Mouse (Mus musculus) gastrocnemius, adult 2 months (tissue): ENCODE measurements around the gene Fam129a. TPM values are rescaled to one million over a fixed set of nuclear protein-coding genes. Genes with fewer than 3 reads are reported as not detected.

Experiments
- DNase-seq: peaks from one replicate; pipeline ENCODE4 v3.0.0; 2022
- H3K27ac ChIP-seq: fragments of 200-600 bp; 2 replicates; pipeline ENCODE4 v1.8.1; 2022; ENCODE audit warnings: mild to moderate bottlenecking
- H3K4me3 ChIP-seq: fragments of 200-600 bp; 2 replicates; pipeline ENCODE4 v1.8.1; 2022; ENCODE audit warnings: mild to moderate bottlenecking, moderate library complexity
- CTCF ChIP-seq: fragments of 200-600 bp; IDR thresholded peaks from 2 replicates; pipeline ENCODE4 v1.8.1; 2022; ENCODE audit warnings: antibody characterized with exemption, mild to moderate bottlenecking, moderate library complexity
- intact Hi-C: fragments of 180-260 bp; cut with DNase I; formaldehyde crosslinking; loops from one replicate; pipeline ENCODE4 v1.15.1; 2025
- total RNA-seq, 2 experiments: library from RNA; stranded (reverse); gene quantifications; 2 replicates each; pipeline ENCODE4 v1.2.3; 2021

Gene Fam129a
- total RNA-seq, 2 experiments from 2014 or later = 7.9 to 10.2 TPM

GRCm38 (mm10) chr1:151702816-151703215, 131.8 kb downstream of the Fam129a start:
- DNase-seq = no peak
- peak; percentile 38; the same call in 1 of the 2 replicates for TF ChIP-seq CTCF
- no peak overlapping the region for H3K27ac ChIP-seq
- no peak overlapping the region for H3K4me3 ChIP-seq
- intact Hi-C loops = no loop called here

GRCm38 (mm10) chr1:151705723-151706396, 134.9 kb downstream of the Fam129a start:
- TF ChIP-seq CTCF = no peak; the same call in 1 of the 2 replicates
- H3K4me3 ChIP-seq = no peak overlapping the region
- peak; percentile 71 for DNase-seq
- intact Hi-C loops = loop anchor here (1.0 to 5.0 kb wide), 2 partner anchors 142 to 204 kb away; partner anchors contain the start of gene Rnf2
- H3K27ac ChIP-seq = no peak overlapping the region

GRCm38 (mm10) chr1:151706397-151706752, 135.4 kb downstream of the Fam129a start:
- no peak for DNase-seq
- no peak for TF ChIP-seq CTCF
- Histone ChIP-seq H3K27ac (no peak overlapping the region), H3K4me3 (no peak overlapping the region)
- intact Hi-C loops = loop anchor here (1.0 to 5.0 kb wide), 2 partner anchors 142 to 204 kb away; partner anchors contain the start of gene Rnf2

- TF ChIP-seq CTCF = no peak
- Histone ChIP-seq H3K4me3 (no peak overlapping the region), H3K27ac (no peak overlapping the region; the same call in 1 of the 2 replicates)
- DNase-seq = peak; percentile 40
- intact Hi-C loops = loop anchor here (5.0 kb wide), 1 partner anchor 207 kb away; the partner anchor contains the start of gene Rnf2
Observed at GRCm38 (mm10) chr1:151708966-151709733, 138.2 kb downstream of the Fam129a start.

GRCm38 (mm10) chr1:151709734-151710022, 138.7 kb downstream of the Fam129a start:
- Histone ChIP-seq H3K4me3 (no peak overlapping the region), H3K27ac (no peak overlapping the region; the same call in 1 of the 2 replicates)
- TF ChIP-seq CTCF = no peak
- intact Hi-C loops = loop anchor here (5.0 kb wide), 1 partner anchor 207 kb away; the partner anchor contains the start of gene Rnf2
- no peak for DNase-seq

- DNase-seq = no peak
- no peak overlapping the region; the same call in 1 of the 2 replicates for H3K27ac ChIP-seq
- no peak overlapping the region for H3K4me3 ChIP-seq
- no peak for TF ChIP-seq CTCF
- intact Hi-C loops = no loop called here
Observed at GRCm38 (mm10) chr1:151710424-151711055, 139.6 kb downstream of the Fam129a start.

GRCm38 (mm10) chr1:151711062-151711461, 140.1 kb downstream of the Fam129a start:
- DNase-seq = no peak
- no peak overlapping the region; the same call in 1 of the 2 replicates for H3K27ac ChIP-seq
- H3K4me3 ChIP-seq = no peak overlapping the region
- no peak for TF ChIP-seq CTCF
- intact Hi-C loops = no loop called here

- no peak overlapping the region for H3K27ac ChIP-seq
- H3K4me3 ChIP-seq = no peak overlapping the region
- no peak for TF ChIP-seq CTCF
- DNase-seq = no peak
- intact Hi-C loops = no loop called here
Observed at GRCm38 (mm10) chr1:151712664-151713063, 141.7 kb downstream of the Fam129a start.

GRCm38 (mm10) chr1:151713622-151714021, 142.6 kb downstream of the Fam129a start:
- Histone ChIP-seq H3K4me3 (no peak overlapping the region), H3K27ac (no peak overlapping the region)
- DNase-seq = no peak
- TF ChIP-seq CTCF = no peak
- intact Hi-C loops = no loop called here

GRCm38 (mm10) chr1:151716024-151716710, 145.2 kb downstream of the Fam129a start:
- Histone ChIP-seq H3K27ac (no peak overlapping the region), H3K4me3 (no peak overlapping the region)
- DNase-seq = no peak
- TF ChIP-seq CTCF = no peak
- intact Hi-C loops = no loop called here

- no peak for DNase-seq
- no peak overlapping the region for H3K4me3 ChIP-seq
- no peak overlapping the region for H3K27ac ChIP-seq
- intact Hi-C loops = no loop called here
- TF ChIP-seq CTCF = no peak
Observed at GRCm38 (mm10) chr1:151717624-151718023, 146.6 kb downstream of the Fam129a start.

- H3K27ac ChIP-seq = no peak overlapping the region
- no peak for TF ChIP-seq CTCF
- intact Hi-C loops = no loop called here
- DNase-seq = no peak
- no peak overlapping the region for H3K4me3 ChIP-seq
Observed at GRCm38 (mm10) chr1:151718575-151718974, 147.6 kb downstream of the Fam129a start.
